Mouse (Mus musculus) midbrain, embryonic 14.5 days (tissue): ENCODE measurements around the gene Pacsin3. TPM values are rescaled to one million over a fixed set of nuclear protein-coding genes. Genes with fewer than 3 reads are reported as not detected.

Source experiments
- ATAC-seq: fragments of 200-750 bp; cut with Nextera tagmentation; 2 replicates; pipeline ENCODE4 v1.8.0; 2017; ENCODE audit warnings: moderate number of reproducible peaks, moderate library complexity; ENCODE audit not compliant: low FRiP score, low TSS enrichment
- DNase-seq: peaks from one replicate; pipeline ENCODE4 v3.0.0-alpha.2; 2015
- H3K27ac ChIP-seq: fragments of 300-500 bp; sonication (generic); replicated peaks from 2 replicates; pipeline ENCODE4 v1.5.1; 2014; ENCODE audit warnings: mild to moderate bottlenecking, low read depth, low read length, moderate library complexity
- H3K27me3 ChIP-seq: fragments of 300-500 bp; sonication (generic); 2 replicates; pipeline ENCODE4 v1.6.1; 2014; ENCODE audit warnings: low read length, control low read depth, mixed read lengths; ENCODE audit not compliant: control insufficient read depth, insufficient read depth
- H3K36me3 ChIP-seq: fragments of 300-500 bp; sonication (generic); 2 replicates; pipeline ENCODE4 v1.6.1; 2014; ENCODE audit warnings: low read length, control low read depth; ENCODE audit not compliant: control insufficient read depth, insufficient read depth
- H3K4me1 ChIP-seq: fragments of 300-500 bp; sonication (generic); 2 replicates; pipeline ENCODE4 v1.6.1; 2014; ENCODE audit warnings: mild to moderate bottlenecking, antibody characterized with exemption, low read length, control low read depth; ENCODE audit not compliant: control insufficient read depth, insufficient read depth
- H3K4me2 ChIP-seq: fragments of 300-500 bp; sonication (generic); 2 replicates; pipeline ENCODE4 v1.6.1; 2014; ENCODE audit warnings: mild to moderate bottlenecking, low read length, moderate library complexity
- H3K4me3 ChIP-seq: fragments of 300-500 bp; sonication (generic); replicated peaks from 2 replicates; pipeline ENCODE4 v1.5.1; 2014; ENCODE audit warnings: low read depth, low read length
- H3K9ac ChIP-seq: fragments of 300-500 bp; sonication (generic); replicated peaks from 2 replicates; pipeline ENCODE4 v1.6.1; 2014; ENCODE audit warnings: mild to moderate bottlenecking, low read length, moderate library complexity
- H3K9me3 ChIP-seq: fragments of 300-500 bp; sonication (generic); 2 replicates; pipeline ENCODE4 v1.6.1; 2016; ENCODE audit warnings: low read length, control low read depth, mixed read lengths; ENCODE audit not compliant: control insufficient read depth
- WGBS: fragments of 180-500 bp; shearing (Covaris S2); extraction: QIAGEN DNeasy Blood & Tissue Kit; methylation state at CpG from one replicate; pipeline ENCODE4 v1.1.7; 2014; 5-methylcytosine and 5-hydroxymethylcytosine counted together
- polyA plus RNA-seq: library from polyadenylated mRNA; unstranded; fragments of >200 nt; fragmentation: Nextera tagmentation; extraction: Ambion mirVana; gene quantifications from 2 replicates; pipeline ENCODE4 v1.2.1, GENCODE M21; 2014

The Pacsin3 gene
- polyA plus RNA-seq, 1 experiment from 2014 or later, result 11.4 TPM

DNA sequence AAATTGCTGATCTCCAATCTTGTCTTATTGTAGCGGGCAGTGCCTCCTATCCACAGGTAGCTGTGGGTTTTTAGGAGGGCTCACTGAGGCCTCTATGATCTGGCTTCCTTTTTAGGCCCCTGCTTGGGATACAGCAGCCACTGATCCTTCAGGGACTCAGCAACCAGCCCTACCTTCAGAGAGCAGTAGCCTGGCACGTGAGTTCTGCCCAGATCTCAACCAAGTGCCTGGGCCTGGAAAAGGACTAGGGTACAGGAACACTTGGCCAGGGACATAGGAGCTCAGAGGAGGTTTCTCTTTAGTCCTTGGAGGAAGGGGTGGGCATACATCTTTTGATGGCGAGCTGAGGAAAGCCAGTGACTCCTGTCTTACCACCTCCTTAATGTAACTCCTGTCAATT lies 12.3 kb downstream of the Pacsin3 start:
- Histone ChIP-seq H3K27me3 (no peaks in the 10 kb centered on the region), H3K27ac (no peak overlapping the region), H3K36me3 (peaks cover 62% of the 10 kb centered on the region), H3K9ac (no peak overlapping the region), H3K4me2 (no peak overlapping the region), H3K4me3 (no peak overlapping the region), H3K4me1 (peaks cover 15% of the 10 kb centered on the region), H3K9me3 (no peaks in the 10 kb centered on the region)
- DNase-seq (no peak), ATAC-seq (no peak)
- 94% methylated on average over 3 of the region's 3 CpGs for WGBS

DNA sequence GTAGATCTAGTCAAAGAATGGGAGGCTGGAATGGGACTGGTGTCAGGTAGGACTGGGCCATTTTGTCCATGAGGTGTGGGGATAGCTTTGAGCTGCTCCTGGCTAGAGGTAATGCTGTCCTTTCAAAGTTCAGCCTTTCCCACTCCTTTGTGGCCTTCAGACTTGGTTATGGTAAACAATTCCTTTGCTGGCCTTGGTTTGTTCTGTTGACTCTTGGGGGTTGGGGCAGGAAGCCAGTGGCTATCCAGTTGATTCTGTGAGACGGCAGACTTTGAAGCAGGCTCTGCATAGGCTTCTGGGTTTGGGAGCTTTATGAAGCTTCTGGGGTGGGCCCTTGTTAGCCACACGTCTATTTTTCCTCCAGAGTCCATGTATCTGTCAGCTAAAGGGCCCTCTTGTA lies 13.0 kb downstream of the Pacsin3 start:
- DNase-seq (no peak), ATAC-seq (no peak)
- WGBS, result 97% methylated on average over 2 of the region's 2 CpGs
- no peak overlapping the region for H3K27ac ChIP-seq
- no peak overlapping the region for H3K4me3 ChIP-seq
- H3K4me1 ChIP-seq, result peaks cover 15% of the 10 kb centered on the region
- peaks cover 68% of the 10 kb centered on the region for H3K36me3 ChIP-seq
- H3K4me2 ChIP-seq, result no peak overlapping the region
- H3K9ac ChIP-seq, result no peak overlapping the region
- no peaks in the 10 kb centered on the region for H3K27me3 ChIP-seq
- H3K9me3 ChIP-seq, result no peaks in the 10 kb centered on the region

DNA sequence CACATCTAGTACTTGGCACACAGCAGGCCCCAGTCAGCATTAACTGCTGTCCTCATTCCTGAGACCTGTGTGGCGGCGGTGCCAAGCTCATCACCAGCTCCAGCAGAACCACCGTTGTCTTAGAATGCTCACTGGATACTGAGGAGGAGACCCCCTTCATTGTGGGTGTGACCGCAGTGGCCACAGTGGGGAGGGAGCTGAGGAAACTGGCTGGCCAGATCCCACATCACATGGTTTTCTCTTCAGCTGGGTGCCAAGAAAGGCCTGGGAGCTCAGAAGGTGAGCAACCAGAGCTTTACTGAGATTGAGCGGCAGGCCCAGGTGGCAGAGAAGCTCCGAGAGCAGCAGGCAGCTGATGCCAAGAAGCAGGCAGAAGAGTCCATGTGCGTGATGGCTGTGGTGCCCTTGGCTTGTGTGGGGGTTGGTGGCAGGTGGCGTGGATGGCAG lies 14.0 kb downstream of the Pacsin3 start:
- 96% methylated on average over 8 of the region's 8 CpGs for WGBS
- H3K4me3 ChIP-seq, result no peak overlapping the region
- H3K27ac ChIP-seq, result no peak overlapping the region
- peaks cover 78% of the 10 kb centered on the region for H3K36me3 ChIP-seq
- no peaks in the 10 kb centered on the region for H3K9me3 ChIP-seq
- no peaks in the 10 kb centered on the region for H3K27me3 ChIP-seq
- H3K9ac ChIP-seq, result no peak overlapping the region
- no peak overlapping the region for H3K4me2 ChIP-seq
- peaks cover 9% of the 10 kb centered on the region for H3K4me1 ChIP-seq
- ATAC-seq (no peak), DNase-seq (no peak)

DNA sequence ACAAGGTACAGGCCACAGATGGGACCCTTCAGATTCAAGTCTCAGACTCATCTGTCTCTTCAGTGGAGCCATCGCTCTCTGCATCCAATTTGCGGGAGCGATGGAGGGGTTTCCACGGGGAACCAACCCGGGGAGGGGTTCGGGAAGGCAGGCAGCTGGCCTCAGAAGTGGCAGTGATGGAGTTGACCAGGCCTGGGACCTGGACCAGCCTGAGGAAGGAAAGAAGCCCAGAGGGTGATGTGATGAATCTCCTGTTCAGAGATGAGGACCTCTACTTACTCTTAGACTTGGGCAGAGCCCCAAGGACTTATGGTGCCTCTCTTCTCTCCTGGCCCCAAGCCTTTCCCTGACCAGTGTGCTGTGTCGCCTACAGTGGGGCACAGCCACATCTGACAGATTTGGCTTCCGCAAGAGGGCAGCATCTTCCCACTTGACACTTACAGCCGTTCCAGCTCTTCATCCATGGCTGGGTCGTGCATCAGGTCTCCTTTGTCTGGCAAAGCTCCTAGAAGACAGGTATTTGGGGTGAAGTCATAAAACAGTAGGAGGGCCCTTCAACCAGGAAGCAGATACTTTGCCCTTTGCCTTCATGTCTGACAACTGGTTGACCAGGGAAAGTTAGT lies 23.1 kb downstream of the Pacsin3 start:
- H3K4me3 ChIP-seq, result no peak overlapping the region
- H3K4me2 ChIP-seq, result no peak overlapping the region
- no peaks in the 10 kb centered on the region for H3K27me3 ChIP-seq
- H3K36me3 ChIP-seq, result peaks cover 51% of the 10 kb centered on the region
- ATAC-seq (peak; percentile 49), DNase-seq (peak; percentile 83)
- no peak overlapping the region for H3K27ac ChIP-seq
- H3K9ac ChIP-seq, result no peak overlapping the region
- H3K9me3 ChIP-seq, result no peaks in the 10 kb centered on the region
- no peaks in the 10 kb centered on the region for H3K4me1 ChIP-seq
- WGBS, result 41% methylated on average over 10 of the region's 10 CpGs

DNA sequence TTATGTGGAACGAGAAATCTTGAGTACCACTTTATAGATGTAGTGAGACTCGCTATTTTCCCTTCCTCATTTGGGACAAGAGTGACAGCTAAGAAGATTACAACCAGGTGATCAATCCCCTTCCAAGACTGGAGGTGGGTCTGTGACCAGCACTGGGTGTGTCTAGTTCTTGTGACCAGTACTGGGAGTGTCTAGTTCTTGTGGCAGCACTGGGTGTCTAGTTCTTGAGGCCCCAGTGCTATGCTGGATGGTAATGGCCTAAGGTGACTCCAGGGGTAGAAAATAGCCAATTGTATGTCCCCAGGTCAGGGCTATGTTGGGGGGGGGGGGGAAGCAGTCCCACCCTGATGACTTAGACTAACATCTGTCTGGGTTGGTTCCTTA lies 23.6 kb downstream of the Pacsin3 start:
- Histone ChIP-seq H3K4me2 (no peak overlapping the region), H3K9ac (no peak overlapping the region), H3K9me3 (no peaks in the 10 kb centered on the region), H3K27ac (no peak overlapping the region), H3K27me3 (no peaks in the 10 kb centered on the region), H3K4me3 (no peak overlapping the region), H3K4me1 (no peaks in the 10 kb centered on the region), H3K36me3 (peaks cover 46% of the 10 kb centered on the region)
- ATAC-seq (no peak), DNase-seq (no peak)
- WGBS, result 85% methylated on average over 2 of the region's 2 CpGs

DNA sequence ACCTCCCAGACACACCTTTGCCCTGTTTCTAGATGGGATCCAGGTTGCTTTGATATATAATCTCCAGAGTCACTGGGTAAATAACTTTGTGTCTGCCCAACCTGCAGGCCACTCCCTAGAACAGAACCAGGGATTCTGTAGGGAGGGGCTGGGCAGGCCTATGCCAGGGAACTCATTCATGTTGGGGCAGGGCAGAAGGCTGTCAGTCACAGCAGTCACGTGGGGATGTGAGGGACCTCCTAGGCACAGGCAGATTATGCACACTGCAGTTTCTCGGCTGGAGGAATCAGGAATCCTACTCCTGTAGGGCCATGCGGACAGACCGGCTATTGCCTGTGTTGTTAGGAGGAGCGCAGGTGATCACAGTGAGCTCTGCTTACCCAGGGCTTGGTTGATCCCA lies 25.6 kb downstream of the Pacsin3 start:
- no peak overlapping the region for H3K9ac ChIP-seq
- WGBS, result 48% methylated on average over 5 of the region's 5 CpGs

DNA sequence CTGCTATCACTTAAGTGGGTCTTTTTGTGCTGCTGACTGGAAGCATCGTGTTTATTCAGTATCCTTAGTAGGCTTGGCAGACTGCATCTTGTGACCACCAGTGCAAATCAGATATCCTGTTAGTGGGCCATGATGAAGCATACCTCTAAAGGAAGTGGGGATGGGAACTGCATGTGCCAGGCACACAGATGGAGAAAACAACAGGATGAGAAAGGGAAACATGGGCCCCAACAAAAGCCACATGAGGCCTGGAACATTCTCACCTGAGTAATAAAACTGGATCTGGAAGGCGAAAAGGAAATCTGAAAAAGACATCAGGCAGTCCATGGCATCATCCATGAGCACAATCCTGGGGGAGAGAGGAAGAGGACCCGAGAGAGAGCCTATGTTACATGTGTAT lies 28.2 kb downstream of the Pacsin3 start:
- ATAC-seq, result no peak
- DNase-seq, result no peak
- Histone ChIP-seq H3K4me2 (no peak overlapping the region), H3K27ac (no peak overlapping the region), H3K9me3 (no peaks in the 10 kb centered on the region), H3K27me3 (no peaks in the 10 kb centered on the region), H3K4me3 (no peak overlapping the region), H3K4me1 (no peaks in the 10 kb centered on the region), H3K36me3 (0 out of 2 replicates have a peak, but pooled peaks cover 4% of the 10 kb centered on the region), H3K9ac (no peak overlapping the region)
- 90% methylated on average over 3 of the region's 3 CpGs for WGBS

More for the DNA sequence above, 25.6 kb downstream of the Pacsin3 start:
- Histone ChIP-seq H3K4me3 (no peak overlapping the region), H3K9me3 (no peaks in the 10 kb centered on the region), H3K27ac (no peak overlapping the region), H3K4me1 (no peaks in the 10 kb centered on the region), H3K4me2 (no peak overlapping the region), H3K36me3 (peaks cover 26% of the 10 kb centered on the region), H3K27me3 (no peaks in the 10 kb centered on the region)
- no peak for ATAC-seq
- peak; percentile 20 for DNase-seq

DNA sequence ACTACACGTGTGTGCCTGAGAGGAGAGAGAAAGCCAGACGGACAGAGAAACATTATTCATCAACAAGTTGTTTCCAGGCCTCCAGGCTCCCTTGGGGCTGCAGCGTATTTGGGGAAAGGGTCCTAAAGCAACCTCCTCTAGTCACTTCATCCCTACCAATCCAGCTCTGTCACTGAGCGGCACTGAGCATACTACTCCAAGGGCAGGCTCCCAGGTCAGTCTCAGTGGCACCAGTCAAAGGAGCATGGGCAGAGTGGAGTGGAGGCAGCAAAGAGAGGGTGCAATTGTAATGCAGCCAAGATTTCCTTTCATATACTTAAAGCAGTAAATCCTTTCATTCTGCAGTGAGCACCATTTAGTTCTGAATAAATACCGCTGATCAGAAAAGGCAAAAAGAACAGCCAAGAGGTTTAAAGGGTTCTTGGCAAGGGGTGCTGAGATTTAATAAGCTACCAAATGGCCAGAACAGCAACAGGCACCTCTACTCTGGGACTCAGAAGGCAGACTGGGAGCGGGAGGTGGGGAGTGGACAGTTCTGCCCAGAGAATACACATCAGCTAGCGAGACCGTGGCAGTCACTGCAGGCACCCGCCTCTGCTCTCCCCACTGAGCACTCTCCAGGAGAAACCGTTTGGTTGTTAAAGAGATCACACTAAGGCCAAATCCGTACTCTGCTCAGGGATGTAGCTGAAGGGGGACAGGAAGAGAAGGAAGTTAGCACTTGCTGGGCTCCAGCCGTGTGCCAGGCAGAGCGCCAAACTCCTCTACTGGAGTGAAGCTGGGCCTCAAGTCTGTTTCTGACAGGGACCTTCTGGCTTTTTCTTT lies 28.8 kb downstream of the Pacsin3 start:
- ATAC-seq, result no peak

More for the DNA sequence above, 28.8 kb downstream of the Pacsin3 start:
- Histone ChIP-seq H3K4me1 (no peaks in the 10 kb centered on the region), H3K27ac (0 out of 2 replicates have a peak overlapping the region, but pooled peaks have one; percentile 32), H3K4me2 (no peak overlapping the region), H3K36me3 (0 out of 2 replicates have a peak, but pooled peaks cover 4% of the 10 kb centered on the region), H3K27me3 (no peaks in the 10 kb centered on the region), H3K9ac (no peak overlapping the region), H3K4me3 (no peak overlapping the region), H3K9me3 (no peaks in the 10 kb centered on the region)
- WGBS, result 74% methylated on average over 13 of the region's 13 CpGs
- peak; percentile 48 for DNase-seq
